Mouse (Mus musculus): ENCODE measurements around the gene Gm20481. TPM values are rescaled to one million over a fixed set of nuclear protein-coding genes. Genes with fewer than 3 reads are reported as not detected.

Gene Gm20481
- polyA plus RNA-seq, 1 experiment from 2014 or later = not detected

GRCm38 (mm10) chr17:34949553-34949969 is 20.2 kb upstream of the Gm20481 start:
- Histone ChIP-seq H3K9me3 (ENCODE audit: control insufficient read depth, low read length) (no peaks in the 10 kb centered on the region), H3K27me3 (ENCODE audit: control insufficient read depth, insufficient read depth, low read length) (no peaks in the 10 kb centered on the region), H3K4me2 (replicated peaks; ENCODE audit: low read depth, low read length) (no peak overlapping the region), H3K4me3 (ENCODE audit: low read length) (no peak overlapping the region), H3K27ac (ENCODE audit: low read depth, low read length) (peak overlapping the region; percentile 96), H3K9ac (ENCODE audit: low read depth, low read length) (no peak overlapping the region; the same call in 1 of the 2 replicates), H3K4me1 (ENCODE audit: control insufficient read depth, insufficient read depth, low read length) (0 out of 2 replicates have a peak, but pooled peaks cover 11% of the 10 kb centered on the region), H3K36me3 (ENCODE audit: control insufficient read depth, insufficient read depth, low read length) (peaks cover 22% of the 10 kb centered on the region)
- no peak; the same call in 1 of the 2 replicates for ATAC-seq (ENCODE audit: low FRiP score, low TSS enrichment)
- 44% methylated on average over 4 of the region's 4 CpGs for WGBS

DNA sequence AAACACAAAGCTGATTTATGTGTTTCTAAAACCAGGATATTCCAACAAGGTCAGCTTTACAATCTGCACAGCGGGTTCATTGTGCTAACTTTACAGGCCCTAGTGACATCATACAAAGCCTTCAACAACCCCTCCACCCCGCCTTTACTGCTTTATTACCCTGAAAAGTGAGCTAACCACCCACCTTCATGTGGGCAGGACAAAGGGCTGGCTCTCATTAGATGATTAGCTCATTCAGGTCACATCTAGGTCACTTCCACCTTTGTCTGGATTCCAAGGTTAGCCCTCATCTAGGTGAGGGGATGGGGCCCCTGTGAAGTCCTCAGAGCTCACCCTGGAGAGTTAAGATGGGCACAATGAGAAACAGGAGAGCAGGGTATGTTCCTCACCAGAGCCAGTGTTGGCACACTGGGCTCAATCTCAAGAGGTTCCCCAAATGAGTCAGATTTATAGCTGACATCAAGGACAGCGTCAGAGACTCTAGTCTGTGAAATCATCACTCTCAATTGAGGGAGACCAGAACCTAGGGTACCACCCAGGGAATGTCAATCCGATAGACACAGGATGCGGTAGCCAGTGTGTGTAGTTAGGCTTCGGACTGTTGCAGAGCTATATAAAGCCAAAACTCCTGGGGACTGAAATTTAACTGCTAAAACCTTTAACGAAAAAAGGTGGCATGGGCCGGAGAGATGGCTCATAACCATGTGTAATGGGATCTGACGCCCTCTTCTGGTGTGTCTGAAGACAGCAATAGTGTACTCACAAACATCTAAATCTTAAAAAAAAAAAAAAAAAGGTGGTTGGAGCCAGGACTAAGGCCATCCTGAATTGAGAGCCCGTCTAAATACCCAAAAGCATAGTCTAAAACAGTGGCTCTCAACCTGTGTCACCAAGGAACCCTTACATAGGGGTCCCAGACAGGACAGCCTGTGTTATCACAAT is 18.9 kb upstream of the Gm20481 start:
- H3K4me1 ChIP-seq (ENCODE audit: control insufficient read depth, insufficient read depth, low read length) = 0 out of 2 replicates have a peak, but pooled peaks cover 11% of the 10 kb centered on the region
- peak overlapping the region; percentile 84 for H3K4me2 ChIP-seq (replicated peaks; ENCODE audit: low read depth, low read length)
- peak overlapping the region; percentile 96 for H3K27ac ChIP-seq (ENCODE audit: low read depth, low read length)
- H3K9me3 ChIP-seq (ENCODE audit: control insufficient read depth, low read length) = no peaks in the 10 kb centered on the region
- H3K4me3 ChIP-seq (ENCODE audit: low read length) = peak overlapping the region; percentile 97
- WGBS = 17% methylated on average over 10 of the region's 10 CpGs
- no peak for ATAC-seq (ENCODE audit: low FRiP score, low TSS enrichment)
- H3K36me3 ChIP-seq (ENCODE audit: control insufficient read depth, insufficient read depth, low read length) = peaks cover 22% of the 10 kb centered on the region
- H3K27me3 ChIP-seq (ENCODE audit: control insufficient read depth, insufficient read depth, low read length) = no peaks in the 10 kb centered on the region
- H3K9ac ChIP-seq (ENCODE audit: low read depth, low read length) = peak overlapping the region; percentile 99

DNA sequence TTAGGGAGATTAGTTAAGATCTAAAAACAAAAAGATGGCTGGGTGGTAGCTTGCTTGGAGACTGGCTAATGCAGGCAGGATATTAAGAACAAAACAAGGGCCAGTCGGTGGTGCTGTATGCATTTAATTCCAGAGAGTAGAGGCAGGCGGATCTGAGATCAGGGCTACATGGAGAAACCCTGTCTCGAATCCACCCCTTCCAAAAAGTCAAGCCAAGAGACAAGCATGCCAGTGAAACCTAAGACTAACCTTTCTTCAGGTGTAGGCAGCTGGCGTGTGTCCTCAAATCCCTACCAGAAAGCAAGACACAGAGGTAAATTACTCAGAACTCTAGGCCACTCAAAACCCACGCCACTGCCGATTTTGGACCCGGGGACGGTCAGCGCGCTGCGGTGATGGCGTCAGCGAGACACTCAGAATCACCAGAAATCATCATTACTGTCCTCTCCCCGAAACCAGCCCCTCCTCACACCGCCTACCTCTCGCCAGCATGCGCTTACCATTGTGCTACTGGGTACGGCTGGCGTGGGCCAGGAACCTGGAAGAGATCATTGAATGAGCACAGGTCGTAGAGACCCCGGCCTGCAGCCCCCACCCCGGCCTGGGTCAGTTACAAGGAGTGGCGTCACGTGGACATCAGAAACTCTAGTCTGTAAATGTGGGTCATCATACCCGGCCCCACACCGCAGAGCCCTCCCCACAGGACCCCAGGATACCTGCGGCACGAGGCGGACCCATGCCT is 17.9 kb upstream of the Gm20481 start:
- Histone ChIP-seq H3K4me2 (replicated peaks; ENCODE audit: low read depth, low read length) (peak overlapping the region; percentile 84), H3K9ac (ENCODE audit: low read depth, low read length) (peak overlapping the region; percentile 99), H3K36me3 (ENCODE audit: control insufficient read depth, insufficient read depth, low read length) (peaks cover 22% of the 10 kb centered on the region), H3K27ac (ENCODE audit: low read depth, low read length) (peak overlapping the region; percentile 96), H3K9me3 (ENCODE audit: control insufficient read depth, low read length) (no peaks in the 10 kb centered on the region), H3K4me1 (ENCODE audit: control insufficient read depth, insufficient read depth, low read length) (0 out of 2 replicates have a peak, but pooled peaks cover 11% of the 10 kb centered on the region), H3K27me3 (ENCODE audit: control insufficient read depth, insufficient read depth, low read length) (no peaks in the 10 kb centered on the region), H3K4me3 (ENCODE audit: low read length) (peak overlapping the region; percentile 97)
- WGBS = under 1% methylated on average over 29 of the region's 29 CpGs
- ATAC-seq (ENCODE audit: low FRiP score, low TSS enrichment) = no peak

- whole genome bisulfite sequencing = 1% methylated on average over 23 of the region's 23 CpGs
- no peaks in the 10 kb centered on the region for H3K9me3 ChIP-seq (ENCODE audit: control insufficient read depth, low read length)
- peak overlapping the region; percentile 84 for H3K4me2 ChIP-seq (replicated peaks; ENCODE audit: low read depth, low read length)
- ATAC-seq (ENCODE audit: low FRiP score, low TSS enrichment) = peak; percentile 79
- H3K4me1 ChIP-seq (ENCODE audit: control insufficient read depth, insufficient read depth, low read length) = 0 out of 2 replicates have a peak, but pooled peaks cover 11% of the 10 kb centered on the region
- no peaks in the 10 kb centered on the region for H3K27me3 ChIP-seq (ENCODE audit: control insufficient read depth, insufficient read depth, low read length)
- peak overlapping the region; percentile 96 for H3K27ac ChIP-seq (ENCODE audit: low read depth, low read length)
- peak overlapping the region; percentile 99 for H3K9ac ChIP-seq (ENCODE audit: low read depth, low read length)
- H3K4me3 ChIP-seq (ENCODE audit: low read length) = peak overlapping the region; percentile 97
- H3K36me3 ChIP-seq (ENCODE audit: control insufficient read depth, insufficient read depth, low read length) = peaks cover 22% of the 10 kb centered on the region
Measured at GRCm38 (mm10) chr17:34952378-34953040, 17.2 kb upstream of the Gm20481 start.

DNA sequence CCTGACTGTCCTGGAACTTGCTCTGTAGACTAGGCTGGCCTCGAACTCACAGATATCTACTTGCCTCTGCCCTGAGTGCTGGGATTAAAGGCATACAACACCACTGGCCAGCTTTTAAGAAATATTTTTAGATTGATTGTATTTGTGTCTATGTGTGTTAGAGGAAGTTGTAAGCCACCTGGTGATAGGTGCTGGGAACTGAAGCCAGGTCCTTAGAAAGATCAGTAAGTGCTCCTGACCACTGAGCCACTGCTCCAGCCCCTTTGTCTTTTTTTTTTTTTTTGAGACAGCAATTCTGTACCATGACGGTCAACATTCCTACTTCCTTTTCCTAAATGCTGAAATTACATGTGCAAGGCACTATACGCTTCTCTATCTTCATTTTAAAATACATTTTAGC is 16.5 kb upstream of the Gm20481 start:
- Histone ChIP-seq H3K27me3 (ENCODE audit: control insufficient read depth, insufficient read depth, low read length) (no peaks in the 10 kb centered on the region), H3K4me2 (replicated peaks; ENCODE audit: low read depth, low read length) (no peak overlapping the region), H3K9me3 (ENCODE audit: control insufficient read depth, low read length) (no peaks in the 10 kb centered on the region), H3K4me3 (ENCODE audit: low read length) (no peak overlapping the region), H3K4me1 (ENCODE audit: control insufficient read depth, insufficient read depth, low read length) (0 out of 2 replicates have a peak, but pooled peaks cover 11% of the 10 kb centered on the region), H3K36me3 (ENCODE audit: control insufficient read depth, insufficient read depth, low read length) (peaks cover 22% of the 10 kb centered on the region), H3K9ac (ENCODE audit: low read depth, low read length) (no peak overlapping the region), H3K27ac (ENCODE audit: low read depth, low read length) (no peak overlapping the region)
- no peak for ATAC-seq (ENCODE audit: low FRiP score, low TSS enrichment)
- WGBS = 93% methylated on average over 3 of the region's 3 CpGs

GRCm38 (mm10) chr17:34953904-34954303 is 15.8 kb upstream of the Gm20481 start:
- Histone ChIP-seq H3K4me2 (replicated peaks; ENCODE audit: low read depth, low read length) (no peak overlapping the region), H3K27ac (ENCODE audit: low read depth, low read length) (no peak overlapping the region), H3K27me3 (ENCODE audit: control insufficient read depth, insufficient read depth, low read length) (no peaks in the 10 kb centered on the region), H3K36me3 (ENCODE audit: control insufficient read depth, insufficient read depth, low read length) (peaks cover 22% of the 10 kb centered on the region), H3K4me1 (ENCODE audit: control insufficient read depth, insufficient read depth, low read length) (0 out of 2 replicates have a peak, but pooled peaks cover 11% of the 10 kb centered on the region), H3K9me3 (ENCODE audit: control insufficient read depth, low read length) (no peaks in the 10 kb centered on the region), H3K4me3 (ENCODE audit: low read length) (no peak overlapping the region), H3K9ac (ENCODE audit: low read depth, low read length) (no peak overlapping the region)
- WGBS = 95% methylated on average over 4 of the region's 4 CpGs
- ATAC-seq (ENCODE audit: low FRiP score, low TSS enrichment) = no peak

DNA sequence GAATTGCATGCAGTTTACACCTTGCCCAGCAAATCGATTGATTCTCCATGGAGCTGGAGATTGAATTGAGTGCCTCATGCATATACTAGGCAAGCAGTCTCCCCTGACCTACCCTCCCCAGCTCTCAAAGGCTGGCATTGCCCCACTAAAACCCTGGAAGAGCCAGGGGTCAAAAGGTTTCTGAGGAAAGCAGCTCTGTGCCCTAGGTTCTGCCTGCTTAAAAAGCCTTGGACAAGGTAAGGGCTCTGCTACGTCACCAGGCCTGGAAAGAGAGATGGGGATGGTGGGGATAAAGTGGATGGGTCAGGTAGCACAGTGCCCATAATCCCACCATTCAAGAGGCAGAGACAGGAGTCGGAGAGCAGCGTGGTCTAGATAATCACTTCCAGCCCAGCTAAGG is 14.9 kb upstream of the Gm20481 start:
- H3K4me1 ChIP-seq (ENCODE audit: control insufficient read depth, insufficient read depth, low read length) = 0 out of 2 replicates have a peak, but pooled peaks cover 11% of the 10 kb centered on the region
- H3K27me3 ChIP-seq (ENCODE audit: control insufficient read depth, insufficient read depth, low read length) = no peaks in the 10 kb centered on the region
- no peaks in the 10 kb centered on the region for H3K9me3 ChIP-seq (ENCODE audit: control insufficient read depth, low read length)
- H3K27ac ChIP-seq (ENCODE audit: low read depth, low read length) = no peak overlapping the region
- ATAC-seq (ENCODE audit: low FRiP score, low TSS enrichment) = no peak
- WGBS = 86% methylated on average over 4 of the region's 4 CpGs
- H3K9ac ChIP-seq (ENCODE audit: low read depth, low read length) = no peak overlapping the region
- H3K4me3 ChIP-seq (ENCODE audit: low read length) = no peak overlapping the region
- no peak overlapping the region for H3K4me2 ChIP-seq (replicated peaks; ENCODE audit: low read depth, low read length)
- peaks cover 17% of the 10 kb centered on the region for H3K36me3 ChIP-seq (ENCODE audit: control insufficient read depth, insufficient read depth, low read length)

- Histone ChIP-seq H3K27ac (ENCODE audit: low read depth, low read length) (no peak overlapping the region), H3K4me1 (ENCODE audit: control insufficient read depth, insufficient read depth, low read length) (peaks cover 12% of the 10 kb centered on the region), H3K9me3 (ENCODE audit: control insufficient read depth, low read length) (no peaks in the 10 kb centered on the region), H3K9ac (ENCODE audit: low read depth, low read length) (no peak overlapping the region), H3K4me3 (ENCODE audit: low read length) (no peak overlapping the region), H3K4me2 (replicated peaks; ENCODE audit: low read depth, low read length) (no peak overlapping the region), H3K27me3 (ENCODE audit: control insufficient read depth, insufficient read depth, low read length) (no peaks in the 10 kb centered on the region), H3K36me3 (ENCODE audit: control insufficient read depth, insufficient read depth, low read length) (peaks cover 6% of the 10 kb centered on the region)
- WGBS = 80% methylated on average over 3 of the region's 3 CpGs
- no peak for ATAC-seq (ENCODE audit: low FRiP score, low TSS enrichment)
Measured at GRCm38 (mm10) chr17:34955884-34956283, 13.8 kb upstream of the Gm20481 start.

Measured in kidney, embryonic 14.5 days (tissue).